Mouse (Mus musculus): Measurements from ENCODE around the gene Prtg. TPM values are rescaled to one million over a fixed set of nuclear protein-coding genes. Genes with fewer than 3 reads are reported as not detected.

Gene Prtg
- polyA plus RNA-seq, 1 experiment from 2014 or later = 0.84 TPM

- DNase-seq (ENCODE audit: low spot score) (no peak), ATAC-seq (replicated peaks; ENCODE audit: low FRiP score, low TSS enrichment, low read depth) (no peak)
- peaks cover 18% of the 10 kb centered on the region for H3K4me1 ChIP-seq (replicated peaks; ENCODE audit: control insufficient read depth, insufficient read depth, low read length)
- H3K27me3 ChIP-seq (replicated peaks; ENCODE audit: control insufficient read depth, insufficient read depth, low read length) = no peaks in the 10 kb centered on the region
- WGBS = 23% methylated on average over 18 of the region's 18 CpGs
- H3K27ac ChIP-seq (ENCODE audit: low read depth) = no peak overlapping the region
- no peak overlapping the region for H3K9ac ChIP-seq (ENCODE audit: low read length)
- H3K9me3 ChIP-seq (ENCODE audit: control insufficient read depth, low read length) = no peaks in the 10 kb centered on the region
- H3K4me3 ChIP-seq (ENCODE audit: low read depth, low read length) = no peak overlapping the region
- no peaks in the 10 kb centered on the region for H3K36me3 ChIP-seq (ENCODE audit: control insufficient read depth, insufficient read depth, low read length)
- peak overlapping the region; percentile 14; the same call in 1 of the 2 replicates for H3K4me2 ChIP-seq (ENCODE audit: low read length)
These were observed 6.2 kb downstream of the Prtg start for GRCm38 (mm10) chr9:72812594-72813570.

- H3K27ac ChIP-seq (ENCODE audit: low read depth) = no peak overlapping the region
- H3K27me3 ChIP-seq (replicated peaks; ENCODE audit: control insufficient read depth, insufficient read depth, low read length) = no peaks in the 10 kb centered on the region
- WGBS = 32% methylated on average over 4 of the region's 4 CpGs
- DNase-seq (ENCODE audit: low spot score) (no peak), ATAC-seq (replicated peaks; ENCODE audit: low FRiP score, low TSS enrichment, low read depth) (no peak)
- no peak overlapping the region for H3K4me3 ChIP-seq (ENCODE audit: low read depth, low read length)
- no peaks in the 10 kb centered on the region for H3K36me3 ChIP-seq (ENCODE audit: control insufficient read depth, insufficient read depth, low read length)
- no peaks in the 10 kb centered on the region for H3K9me3 ChIP-seq (ENCODE audit: control insufficient read depth, low read length)
- H3K9ac ChIP-seq (ENCODE audit: low read length) = no peak overlapping the region
- H3K4me1 ChIP-seq (replicated peaks; ENCODE audit: control insufficient read depth, insufficient read depth, low read length) = peaks cover 7% of the 10 kb centered on the region; the same call in 1 of the 2 replicates
- no peak overlapping the region for H3K4me2 ChIP-seq (ENCODE audit: low read length)
These were observed 18.8 kb downstream of the Prtg start for GRCm38 (mm10) chr9:72825511-72825910.

GRCm38 (mm10) chr9:72825976-72826375 lies 19.3 kb downstream of the Prtg start:
- DNase-seq (ENCODE audit: low spot score) (no peak), ATAC-seq (replicated peaks; ENCODE audit: low FRiP score, low TSS enrichment, low read depth) (no peak)
- no peaks in the 10 kb centered on the region for H3K36me3 ChIP-seq (ENCODE audit: control insufficient read depth, insufficient read depth, low read length)
- no peaks in the 10 kb centered on the region for H3K27me3 ChIP-seq (replicated peaks; ENCODE audit: control insufficient read depth, insufficient read depth, low read length)
- no peak overlapping the region for H3K27ac ChIP-seq (ENCODE audit: low read depth)
- H3K9me3 ChIP-seq (ENCODE audit: control insufficient read depth, low read length) = no peaks in the 10 kb centered on the region
- 29% methylated on average over 3 of the region's 3 CpGs for WGBS
- H3K9ac ChIP-seq (ENCODE audit: low read length) = no peak overlapping the region
- no peak overlapping the region for H3K4me2 ChIP-seq (ENCODE audit: low read length)
- peaks cover 7% of the 10 kb centered on the region; the same call in 1 of the 2 replicates for H3K4me1 ChIP-seq (replicated peaks; ENCODE audit: control insufficient read depth, insufficient read depth, low read length)
- no peak overlapping the region for H3K4me3 ChIP-seq (ENCODE audit: low read depth, low read length)

- H3K4me1 ChIP-seq (replicated peaks; ENCODE audit: control insufficient read depth, insufficient read depth, low read length) = peaks cover 7% of the 10 kb centered on the region
- WGBS = 44% methylated on average over 5 of the region's 5 CpGs
- H3K9me3 ChIP-seq (ENCODE audit: control insufficient read depth, low read length) = no peaks in the 10 kb centered on the region
- no peak overlapping the region for H3K4me3 ChIP-seq (ENCODE audit: low read depth, low read length)
- ATAC-seq (replicated peaks; ENCODE audit: low FRiP score, low TSS enrichment, low read depth) = no peak
- DNase-seq (ENCODE audit: low spot score) = no peak
- no peak overlapping the region for H3K4me2 ChIP-seq (ENCODE audit: low read length)
- no peaks in the 10 kb centered on the region for H3K36me3 ChIP-seq (ENCODE audit: control insufficient read depth, insufficient read depth, low read length)
- no peak overlapping the region; the same call in 1 of the 2 replicates for H3K27ac ChIP-seq (ENCODE audit: low read depth)
- H3K9ac ChIP-seq (ENCODE audit: low read length) = no peak overlapping the region
- no peaks in the 10 kb centered on the region for H3K27me3 ChIP-seq (replicated peaks; ENCODE audit: control insufficient read depth, insufficient read depth, low read length)
These were observed 22.1 kb downstream of the Prtg start for GRCm38 (mm10) chr9:72828616-72829257.

GRCm38 (mm10) chr9:72833992-72834696 lies 27.5 kb downstream of the Prtg start:
- ATAC-seq (replicated peaks; ENCODE audit: low FRiP score, low TSS enrichment, low read depth) = peak; percentile 68

GRCm38 (mm10) chr9:72835007-72835406 lies 28.3 kb downstream of the Prtg start:
- Histone ChIP-seq H3K9ac (ENCODE audit: low read length) (no peak overlapping the region), H3K4me3 (ENCODE audit: low read depth, low read length) (no peak overlapping the region), H3K36me3 (ENCODE audit: control insufficient read depth, insufficient read depth, low read length) (no peaks in the 10 kb centered on the region), H3K27me3 (replicated peaks; ENCODE audit: control insufficient read depth, insufficient read depth, low read length) (no peaks in the 10 kb centered on the region), H3K4me2 (ENCODE audit: low read length) (no peak overlapping the region), H3K4me1 (replicated peaks; ENCODE audit: control insufficient read depth, insufficient read depth, low read length) (peaks cover 27% of the 10 kb centered on the region), H3K27ac (ENCODE audit: low read depth) (no peak overlapping the region), H3K9me3 (ENCODE audit: control insufficient read depth, low read length) (no peaks in the 10 kb centered on the region)
- ATAC-seq (replicated peaks; ENCODE audit: low FRiP score, low TSS enrichment, low read depth) = no peak
- 79% methylated on average over 1 of the region's 1 CpGs for WGBS
- DNase-seq (ENCODE audit: low spot score) = no peak

More at GRCm38 (mm10) chr9:72833992-72834696, 27.5 kb downstream of the Prtg start:
- Histone ChIP-seq H3K9me3 (ENCODE audit: control insufficient read depth, low read length) (no peaks in the 10 kb centered on the region), H3K27ac (ENCODE audit: low read depth) (no peak overlapping the region), H3K27me3 (replicated peaks; ENCODE audit: control insufficient read depth, insufficient read depth, low read length) (no peaks in the 10 kb centered on the region), H3K9ac (ENCODE audit: low read length) (no peak overlapping the region), H3K4me2 (ENCODE audit: low read length) (no peak overlapping the region), H3K4me3 (ENCODE audit: low read depth, low read length) (no peak overlapping the region), H3K4me1 (replicated peaks; ENCODE audit: control insufficient read depth, insufficient read depth, low read length) (peaks cover 27% of the 10 kb centered on the region), H3K36me3 (ENCODE audit: control insufficient read depth, insufficient read depth, low read length) (no peaks in the 10 kb centered on the region)
- no peak for DNase-seq (ENCODE audit: low spot score)
- 28% methylated on average over 10 of the region's 10 CpGs for WGBS

GRCm38 (mm10) chr9:72836708-72837495 lies 30.2 kb downstream of the Prtg start:
- ATAC-seq (replicated peaks; ENCODE audit: low FRiP score, low TSS enrichment, low read depth) (no peak), DNase-seq (ENCODE audit: low spot score) (no peak)
- H3K9ac ChIP-seq (ENCODE audit: low read length) = no peak overlapping the region
- no peaks in the 10 kb centered on the region for H3K9me3 ChIP-seq (ENCODE audit: control insufficient read depth, low read length)
- no peak overlapping the region for H3K27ac ChIP-seq (ENCODE audit: low read depth)
- H3K27me3 ChIP-seq (replicated peaks; ENCODE audit: control insufficient read depth, insufficient read depth, low read length) = no peaks in the 10 kb centered on the region
- H3K4me1 ChIP-seq (replicated peaks; ENCODE audit: control insufficient read depth, insufficient read depth, low read length) = peaks cover 27% of the 10 kb centered on the region
- no peak overlapping the region for H3K4me2 ChIP-seq (ENCODE audit: low read length)
- no peak overlapping the region for H3K4me3 ChIP-seq (ENCODE audit: low read depth, low read length)
- 36% methylated on average over 11 of the region's 11 CpGs for WGBS
- H3K36me3 ChIP-seq (ENCODE audit: control insufficient read depth, insufficient read depth, low read length) = no peaks in the 10 kb centered on the region
